8 mouse cellular contexts compared by ENCODE assay signal in genomic region chr5:123393786-123394302, GRCm38 (mm10). TPM values are rescaled to one million over a fixed set of nuclear protein-coding genes. Genes with fewer than 3 reads are reported as not detected.
DNase-seq lines count a peak whose midpoint lies in the region; ATAC-seq and TF ChIP-seq lines count a peak whose summit lies in the region.

No protein-coding gene starts in this region.

- peak overlapping the region; percentile 39; the same call in 1 of the 2 replicates for H3K9ac ChIP-seq in embryonic facial prominence, embryonic 12.5 days
- peak overlapping the region; percentile 27 for H3K9ac ChIP-seq in intestine, embryonic 14.5 days (ENCODE audit: low read length)
- peak overlapping the region; percentile 61; the same call in 1 of the 2 replicates for H3K9ac ChIP-seq in neural tube, embryonic 12.5 days

- peak overlapping the region; percentile 86 for H3K4me2 ChIP-seq in embryonic facial prominence, embryonic 12.5 days (replicated peaks)
- peak overlapping the region; percentile 79 for H3K4me2 ChIP-seq in intestine, embryonic 14.5 days (ENCODE audit: low read length)
- H3K4me2 ChIP-seq in neural tube, embryonic 12.5 days (replicated peaks) = peak overlapping the region; percentile 69

- TF ChIP-seq CTCF in lung, adult 2 months (IDR thresholded peaks at IDR 0.05; ENCODE audit: insufficient read depth, low read length) = no peak

- peak overlapping the region; percentile 23 for H3K4me3 ChIP-seq in lung, adult 2 months (replicated peaks; ENCODE audit: extremely low read depth, low read depth, low read length)
- peak overlapping the region; percentile 65 for H3K4me3 ChIP-seq in embryonic facial prominence, embryonic 12.5 days
- H3K4me3 ChIP-seq in intestine, embryonic 14.5 days (ENCODE audit: low read depth, low read length) = peak overlapping the region; percentile 78
- peak overlapping the region; percentile 70 for H3K4me3 ChIP-seq in neural tube, embryonic 12.5 days

- no peak for TF ChIP-seq POLR2A in lung, adult 2 months (IDR thresholded peaks at IDR 0.05; ENCODE audit: borderline replicate concordance, extremely low read depth, low read depth, low read length)

- H3K36me3 ChIP-seq in embryonic facial prominence, embryonic 12.5 days = no peaks in the 10 kb centered on the region
- no peaks in the 10 kb centered on the region for H3K36me3 ChIP-seq in intestine, embryonic 14.5 days (ENCODE audit: control insufficient read depth, insufficient read depth, low read length)
- no peaks in the 10 kb centered on the region for H3K36me3 ChIP-seq in neural tube, embryonic 12.5 days

- H3K27me3 ChIP-seq in embryonic facial prominence, embryonic 12.5 days = no peaks in the 10 kb centered on the region
- H3K27me3 ChIP-seq in intestine, embryonic 14.5 days (replicated peaks; ENCODE audit: control insufficient read depth, insufficient read depth, low read length) = no peaks in the 10 kb centered on the region
- no peaks in the 10 kb centered on the region for H3K27me3 ChIP-seq in neural tube, embryonic 12.5 days (replicated peaks)

- 10% methylated on average over 5 of the region's 5 CpGs for WGBS in lung, adult 2 months
- WGBS in embryonic facial prominence, embryonic 12.5 days = 23% methylated on average over 5 of the region's 5 CpGs
- 14% methylated on average over 5 of the region's 5 CpGs for WGBS in intestine, embryonic 14.5 days
- WGBS in neural tube, embryonic 12.5 days = 27% methylated on average over 5 of the region's 5 CpGs

- no peak for DNase-seq in lung, adult 2 months
- no peak for DNase-seq in lung, postnatal 36 days
- no peak for DNase-seq in intestine, embryonic 14.5 days (ENCODE audit: low spot score)
- no peak for DNase-seq in cerebellum, adult 9-11 months
- DNase-seq in adrenal gland, postnatal 4 days (ENCODE audit: low spot score in 2 of 2) = no peak
- DNase-seq in left cerebral cortex, adult 9 months (ENCODE audit: low spot score in 2 of 2) = no peak

- no peaks in the 10 kb centered on the region for H3K9me3 ChIP-seq in embryonic facial prominence, embryonic 12.5 days
- H3K9me3 ChIP-seq in intestine, embryonic 14.5 days (ENCODE audit: control insufficient read depth, low read length) = no peaks in the 10 kb centered on the region
- H3K9me3 ChIP-seq in neural tube, embryonic 12.5 days = no peaks in the 10 kb centered on the region

- H3K27ac ChIP-seq in embryonic facial prominence, embryonic 12.5 days = peak overlapping the region; percentile 72
- peak overlapping the region; percentile 85 for H3K27ac ChIP-seq in intestine, embryonic 14.5 days (ENCODE audit: low read depth)
- H3K27ac ChIP-seq in neural tube, embryonic 12.5 days = no peak overlapping the region

- ATAC-seq in embryonic facial prominence, embryonic 12.5 days (ENCODE audit: insufficient number of reproducible peaks, insufficient read depth, low FRiP score, low TSS enrichment) = no peak
- ATAC-seq in intestine, embryonic 14.5 days (replicated peaks; ENCODE audit: low FRiP score, low TSS enrichment, low read depth) = no peak; the same call in 1 of the 2 replicates
- no peak for ATAC-seq in neural tube, embryonic 12.5 days (ENCODE audit: low FRiP score, low read depth)

- peaks cover 17% of the 10 kb centered on the region for H3K4me1 ChIP-seq in lung, adult 2 months (ENCODE audit: control insufficient read depth, insufficient read depth, low read length)
- H3K4me1 ChIP-seq in embryonic facial prominence, embryonic 12.5 days = peaks cover 46% of the 10 kb centered on the region
- peaks cover 26% of the 10 kb centered on the region for H3K4me1 ChIP-seq in intestine, embryonic 14.5 days (replicated peaks; ENCODE audit: control insufficient read depth, insufficient read depth, low read length)
- H3K4me1 ChIP-seq in neural tube, embryonic 12.5 days = peaks cover 44% of the 10 kb centered on the region

RNA-seq across cellular contexts. Expression of gene Mlxip, which starts 0.8 kb away (rescaled TPM):
- polyA plus RNA-seq in lung, adult 2 months (2012; rRNA removed) = 61.2 and 75.4 TPM in 2 replicates
- polyA plus RNA-seq in embryonic facial prominence, embryonic 12.5 days (2016; fragmentation: Nextera tagmentation; extraction: Ambion mirVana) = 15.8 and 17.4 TPM in 2 replicates
- 26.5 and 29.1 TPM in 2 replicates for polyA plus RNA-seq in intestine, embryonic 14.5 days (2014; fragmentation: Nextera tagmentation; extraction: Ambion mirVana)
- 21.7 and 23.3 TPM in 2 replicates for polyA plus RNA-seq in neural tube, embryonic 12.5 days (2016; fragmentation: Nextera tagmentation; extraction: Ambion mirVana)
- total RNA-seq in adrenal gland, postnatal 4 days (2021) = 10 to 100 TPM; 30.2 to 35.1 TPM

RNA-seq across cellular contexts. Expression of gene Bcl7a, which starts 50.2 kb away (rescaled TPM):
- 9.4 and 11.9 TPM in 2 replicates for polyA plus RNA-seq in lung, adult 2 months (2012; rRNA removed)
- polyA plus RNA-seq in embryonic facial prominence, embryonic 12.5 days (2016; fragmentation: Nextera tagmentation; extraction: Ambion mirVana) = 41.8 and 44.7 TPM in 2 replicates
- polyA plus RNA-seq in intestine, embryonic 14.5 days (2014; fragmentation: Nextera tagmentation; extraction: Ambion mirVana) = 21.1 and 24.0 TPM in 2 replicates
- polyA plus RNA-seq in neural tube, embryonic 12.5 days (2016; fragmentation: Nextera tagmentation; extraction: Ambion mirVana) = 66.7 and 70.9 TPM in 2 replicates
- 10 to 100 TPM; 21.8 to 29.2 TPM for total RNA-seq in adrenal gland, postnatal 4 days (2021)

Comparison
In these comparisons a context has a peak if more than half of its experiments do, and no peak if none do; other contexts are left out.
1. H3K4me3 ChIP-seq: peak in every context shown above with its lines; median percentile 78 in intestine, embryonic 14.5 days; 70 in neural tube, embryonic 12.5 days; 65 in embryonic facial prominence, embryonic 12.5 days; 23 in lung, adult 2 months.